Mouse (Mus musculus): ENCODE data around the gene Tbc1d22a. TPM values are rescaled to one million over a fixed set of nuclear protein-coding genes. Genes with fewer than 3 reads are reported as not detected.
"Not testable (repeated sequence)": the region's sequence is repeated elsewhere in the genome, so short reads cannot be mapped to it uniquely, and the experiment has no call there.

The Tbc1d22a gene
- polyA plus RNA-seq, 1 experiment from 2014 or later, result 15.3 TPM

GRCm38 (mm10) chr15:86188746-86189470, 25.4 kb upstream of the Tbc1d22a start:
- H3K36me3 ChIP-seq (ENCODE audit: control insufficient read depth, insufficient read depth), result no peaks in the 10 kb centered on the region
- H3K4me3 ChIP-seq (ENCODE audit: low read depth, low read length), result no peak overlapping the region
- no peaks in the 10 kb centered on the region for H3K27me3 ChIP-seq (replicated peaks; ENCODE audit: control insufficient read depth, insufficient read depth, low read length)
- no peaks in the 10 kb centered on the region for H3K4me1 ChIP-seq (replicated peaks; ENCODE audit: control insufficient read depth, insufficient read depth, low read length)
- ATAC-seq, result peak; percentile 47
- H3K27ac ChIP-seq (ENCODE audit: low read depth, low read length), result no peak overlapping the region
- no peak overlapping the region for H3K9ac ChIP-seq (ENCODE audit: low read depth, low read length)
- no peak overlapping the region for H3K4me2 ChIP-seq (replicated peaks; ENCODE audit: low read depth)
- H3K9me3 ChIP-seq (ENCODE audit: control insufficient read depth), result no peaks in the 10 kb centered on the region
- 29% methylated on average over 10 of the region's 10 CpGs for WGBS
- peak; percentile 30 for TF ChIP-seq CTCF (IDR thresholded peaks at IDR 0.05; ENCODE audit: low read depth)

- no peak overlapping the region for H3K4me2 ChIP-seq (replicated peaks; ENCODE audit: low read depth)
- H3K4me3 ChIP-seq (ENCODE audit: low read depth, low read length), result no peak overlapping the region
- H3K9ac ChIP-seq (ENCODE audit: low read depth, low read length), result no peak overlapping the region
- H3K9me3 ChIP-seq (ENCODE audit: control insufficient read depth), result no peaks in the 10 kb centered on the region
- no peaks in the 10 kb centered on the region for H3K36me3 ChIP-seq (ENCODE audit: control insufficient read depth, insufficient read depth)
- no peak for TF ChIP-seq CTCF (IDR thresholded peaks at IDR 0.05; ENCODE audit: low read depth)
- 76% methylated on average over 3 of the region's 3 CpGs for WGBS
- no peak overlapping the region for H3K27ac ChIP-seq (ENCODE audit: low read depth, low read length)
- no peaks in the 10 kb centered on the region for H3K27me3 ChIP-seq (replicated peaks; ENCODE audit: control insufficient read depth, insufficient read depth, low read length)
- no peaks in the 10 kb centered on the region for H3K4me1 ChIP-seq (replicated peaks; ENCODE audit: control insufficient read depth, insufficient read depth, low read length)
- no peak for ATAC-seq
These were observed 23.9 kb upstream of the Tbc1d22a start for GRCm38 (mm10) chr15:86190387-86190786.

GRCm38 (mm10) chr15:86191505-86191904, 22.8 kb upstream of the Tbc1d22a start:
- ATAC-seq, result no peak
- Histone ChIP-seq H3K27me3 (replicated peaks; ENCODE audit: control insufficient read depth, insufficient read depth, low read length) (no peaks in the 10 kb centered on the region), H3K27ac (ENCODE audit: low read depth, low read length) (no peak overlapping the region), H3K4me1 (replicated peaks; ENCODE audit: control insufficient read depth, insufficient read depth, low read length) (no peaks in the 10 kb centered on the region), H3K4me3 (ENCODE audit: low read depth, low read length) (no peak overlapping the region), H3K9me3 (ENCODE audit: control insufficient read depth) (no peaks in the 10 kb centered on the region), H3K4me2 (replicated peaks; ENCODE audit: low read depth) (no peak overlapping the region), H3K36me3 (ENCODE audit: control insufficient read depth, insufficient read depth) (no peaks in the 10 kb centered on the region), H3K9ac (ENCODE audit: low read depth, low read length) (no peak overlapping the region)
- 58% methylated on average over 1 of the region's 1 CpGs for WGBS
- no peak for TF ChIP-seq CTCF (IDR thresholded peaks at IDR 0.05; ENCODE audit: low read depth)

DNA sequence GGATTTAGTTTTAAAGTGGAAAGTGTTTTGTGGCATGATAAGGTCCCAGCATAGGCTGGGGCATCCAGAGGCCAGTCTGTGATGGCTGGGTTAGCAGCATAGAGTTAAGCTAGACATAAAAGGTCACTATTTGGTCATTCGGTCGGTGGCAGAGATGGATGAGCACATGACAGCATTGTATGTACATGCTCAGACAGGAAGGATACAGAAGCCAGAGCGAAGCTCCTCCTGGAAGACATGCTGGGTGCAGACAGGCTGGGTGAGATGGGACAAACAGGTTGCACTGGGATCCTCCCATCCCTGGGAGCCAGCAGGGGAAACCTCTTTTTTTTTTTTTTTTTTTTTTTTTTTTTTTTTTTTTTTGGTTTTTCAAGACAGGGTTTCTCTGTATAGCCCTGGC, 22.3 kb upstream of the Tbc1d22a start:
- no peak for TF ChIP-seq CTCF (IDR thresholded peaks at IDR 0.05; ENCODE audit: low read depth)
- WGBS, result 73% methylated on average over 3 of the region's 3 CpGs
- Histone ChIP-seq H3K27me3 (replicated peaks; ENCODE audit: control insufficient read depth, insufficient read depth, low read length) (no peaks in the 10 kb centered on the region), H3K9me3 (ENCODE audit: control insufficient read depth) (no peaks in the 10 kb centered on the region), H3K36me3 (ENCODE audit: control insufficient read depth, insufficient read depth) (no peaks in the 10 kb centered on the region), H3K9ac (ENCODE audit: low read depth, low read length) (no peak overlapping the region), H3K4me3 (ENCODE audit: low read depth, low read length) (no peak overlapping the region), H3K4me1 (replicated peaks; ENCODE audit: control insufficient read depth, insufficient read depth, low read length) (no peaks in the 10 kb centered on the region), H3K4me2 (replicated peaks; ENCODE audit: low read depth) (no peak overlapping the region), H3K27ac (ENCODE audit: low read depth, low read length) (no peak overlapping the region)
- ATAC-seq, result no peak

- not testable (repeated sequence) for H3K4me2 ChIP-seq (replicated peaks; ENCODE audit: low read depth); H3K27me3 ChIP-seq (replicated peaks; ENCODE audit: control insufficient read depth, insufficient read depth, low read length); H3K4me3 ChIP-seq (ENCODE audit: low read depth, low read length); H3K9me3 ChIP-seq (ENCODE audit: control insufficient read depth); H3K27ac ChIP-seq (ENCODE audit: low read depth, low read length); H3K36me3 ChIP-seq (ENCODE audit: control insufficient read depth, insufficient read depth); H3K4me1 ChIP-seq (replicated peaks; ENCODE audit: control insufficient read depth, insufficient read depth, low read length); H3K9ac ChIP-seq (ENCODE audit: low read depth, low read length)
- peak; percentile 100 for ATAC-seq
- WGBS, result 77% methylated on average over 55 of the region's 55 CpGs
These were observed 19.4 kb upstream of the Tbc1d22a start for GRCm38 (mm10) chr15:86194676-86195453.

GRCm38 (mm10) chr15:86199052-86199451, 15.2 kb upstream of the Tbc1d22a start:
- ATAC-seq, result no peak
- no peaks in the 10 kb centered on the region for H3K27me3 ChIP-seq (replicated peaks; ENCODE audit: control insufficient read depth, insufficient read depth, low read length)
- no peak overlapping the region for H3K4me2 ChIP-seq (replicated peaks; ENCODE audit: low read depth)
- no peak overlapping the region for H3K9ac ChIP-seq (ENCODE audit: low read depth, low read length)
- no peak for TF ChIP-seq CTCF (IDR thresholded peaks at IDR 0.05; ENCODE audit: low read depth)
- no peaks in the 10 kb centered on the region for H3K36me3 ChIP-seq (ENCODE audit: control insufficient read depth, insufficient read depth)
- H3K9me3 ChIP-seq (ENCODE audit: control insufficient read depth), result no peaks in the 10 kb centered on the region
- H3K4me3 ChIP-seq (ENCODE audit: low read depth, low read length), result no peak overlapping the region
- WGBS, result 76% methylated on average over 5 of the region's 5 CpGs
- H3K4me1 ChIP-seq (replicated peaks; ENCODE audit: control insufficient read depth, insufficient read depth, low read length), result no peaks in the 10 kb centered on the region
- H3K27ac ChIP-seq (ENCODE audit: low read depth, low read length), result no peak overlapping the region

Data from intestine, postnatal 0 days (tissue).